Mouse (Mus musculus): ENCODE measurements at regions not wholly inside any gene's neighbourhood (a gene's known extent, or its start where the extent isn't known, plus 50 kb on each side); places are given as distances from the start of the nearest gene placed in this dataset.

GRCm38 (mm10) chr16:20804601-20805017 lies 70.3 kb upstream of the Thpo start:
- H3K36me3 ChIP-seq (replicated peaks; ENCODE audit: insufficient read depth, low read length), result no peaks in the 10 kb centered on the region
- ATAC-seq (peak; percentile 68), DNase-seq (peak; percentile 74)
- H3K4me2 ChIP-seq (ENCODE audit: low read depth, low read length), result peak overlapping the region; percentile 78
- TF ChIP-seq CTCF (IDR thresholded peaks at IDR 0.05; ENCODE audit: low read depth) (peak; percentile 89), EP300 (IDR thresholded peaks at IDR 0.05; ENCODE audit: low read depth) (no peak)
- no peaks in the 10 kb centered on the region for H3K9me3 ChIP-seq (ENCODE audit: low read length)
- H3K4me3 ChIP-seq (ENCODE audit: low read depth, low read length), result peak overlapping the region; percentile 38
- peaks cover 8% of the 10 kb centered on the region; the same call in 1 of the 2 replicates for H3K4me1 ChIP-seq (ENCODE audit: insufficient read depth)
- peak overlapping the region; percentile 38 for H3K9ac ChIP-seq (replicated peaks)
- no peaks in the 10 kb centered on the region for H3K27me3 ChIP-seq (ENCODE audit: insufficient read depth, low read length)
- no peak overlapping the region for H3K27ac ChIP-seq (ENCODE audit: low read depth)
- WGBS (ENCODE audit: insufficient replicate concordance), result under 1% methylated on average over 9 of the region's 10 CpGs

- 66% methylated on average over 7 of the region's 7 CpGs for WGBS (ENCODE audit: insufficient replicate concordance)
- TF ChIP-seq EP300 (IDR thresholded peaks at IDR 0.05; ENCODE audit: low read depth) (no peak), CTCF (IDR thresholded peaks at IDR 0.05; ENCODE audit: low read depth) (no peak)
- ATAC-seq (no peak), DNase-seq (no peak)
- Histone ChIP-seq H3K9ac (replicated peaks) (no peak overlapping the region), H3K4me2 (ENCODE audit: low read depth, low read length) (no peak overlapping the region), H3K4me1 (ENCODE audit: insufficient read depth) (peaks cover 8% of the 10 kb centered on the region; the same call in 1 of the 2 replicates), H3K27ac (ENCODE audit: low read depth) (no peak overlapping the region), H3K9me3 (ENCODE audit: low read length) (no peaks in the 10 kb centered on the region), H3K4me3 (ENCODE audit: low read depth, low read length) (no peak overlapping the region), H3K36me3 (replicated peaks; ENCODE audit: insufficient read depth, low read length) (no peaks in the 10 kb centered on the region), H3K27me3 (ENCODE audit: insufficient read depth, low read length) (no peaks in the 10 kb centered on the region)
These were observed 69.1 kb upstream of the Thpo start for GRCm38 (mm10) chr16:20803278-20803930.

- H3K4me1 ChIP-seq (ENCODE audit: insufficient read depth), result peaks cover 8% of the 10 kb centered on the region; the same call in 1 of the 2 replicates
- DNase-seq (no peak), ATAC-seq (no peak)
- no peaks in the 10 kb centered on the region for H3K9me3 ChIP-seq (ENCODE audit: low read length)
- H3K36me3 ChIP-seq (replicated peaks; ENCODE audit: insufficient read depth, low read length), result no peaks in the 10 kb centered on the region
- 53% methylated on average over 6 of the region's 6 CpGs for WGBS (ENCODE audit: insufficient replicate concordance)
- no peak overlapping the region for H3K27ac ChIP-seq (ENCODE audit: low read depth)
- no peak overlapping the region for H3K4me3 ChIP-seq (ENCODE audit: low read depth, low read length)
- no peaks in the 10 kb centered on the region for H3K27me3 ChIP-seq (ENCODE audit: insufficient read depth, low read length)
- no peak overlapping the region for H3K9ac ChIP-seq (replicated peaks)
- no peak overlapping the region for H3K4me2 ChIP-seq (ENCODE audit: low read depth, low read length)
- TF ChIP-seq CTCF (IDR thresholded peaks at IDR 0.05; ENCODE audit: low read depth) (no peak), EP300 (IDR thresholded peaks at IDR 0.05; ENCODE audit: low read depth) (no peak)
These were observed 68.4 kb upstream of the Thpo start for GRCm38 (mm10) chr16:20802724-20803123.

- ATAC-seq (no peak), DNase-seq (no peak)
- H3K4me2 ChIP-seq (ENCODE audit: low read depth, low read length), result no peak overlapping the region
- H3K4me1 ChIP-seq (ENCODE audit: insufficient read depth), result peaks cover 7% of the 10 kb centered on the region; the same call in 1 of the 2 replicates
- no peaks in the 10 kb centered on the region for H3K36me3 ChIP-seq (replicated peaks; ENCODE audit: insufficient read depth, low read length)
- TF ChIP-seq CTCF (IDR thresholded peaks at IDR 0.05; ENCODE audit: low read depth), result no peak
- TF ChIP-seq EP300 (IDR thresholded peaks at IDR 0.05; ENCODE audit: low read depth), result no peak
- no peak overlapping the region for H3K4me3 ChIP-seq (ENCODE audit: low read depth, low read length)
- no peaks in the 10 kb centered on the region for H3K9me3 ChIP-seq (ENCODE audit: low read length)
- no peaks in the 10 kb centered on the region for H3K27me3 ChIP-seq (ENCODE audit: insufficient read depth, low read length)
- no peak overlapping the region for H3K9ac ChIP-seq (replicated peaks)
- WGBS (ENCODE audit: insufficient replicate concordance), result 72% methylated on average over 3 of the region's 3 CpGs
- H3K27ac ChIP-seq (ENCODE audit: low read depth), result no peak overlapping the region
These were observed 65.7 kb upstream of the Thpo start for GRCm38 (mm10) chr16:20800038-20800437.

GRCm38 (mm10) chr16:20798115-20798514 lies 63.8 kb upstream of the Thpo start:
- DNase-seq, result no peak
- no peak for ATAC-seq
- no peaks in the 10 kb centered on the region for H3K36me3 ChIP-seq (replicated peaks; ENCODE audit: insufficient read depth, low read length)

GRCm38 (mm10) chr16:20794721-20795120 lies 60.4 kb upstream of the Thpo start:
- H3K4me2 ChIP-seq (ENCODE audit: low read depth, low read length), result no peak overlapping the region
- 50% methylated on average over 1 of the region's 1 CpGs for WGBS (ENCODE audit: insufficient replicate concordance)

More at GRCm38 (mm10) chr16:20798115-20798514, 63.8 kb upstream of the Thpo start:
- Histone ChIP-seq H3K9ac (replicated peaks) (no peak overlapping the region), H3K27me3 (ENCODE audit: insufficient read depth, low read length) (no peaks in the 10 kb centered on the region), H3K9me3 (ENCODE audit: low read length) (no peaks in the 10 kb centered on the region), H3K27ac (ENCODE audit: low read depth) (no peak overlapping the region), H3K4me3 (ENCODE audit: low read depth, low read length) (no peak overlapping the region), H3K4me1 (ENCODE audit: insufficient read depth) (peaks cover 1% of the 10 kb centered on the region; the same call in 1 of the 2 replicates), H3K4me2 (ENCODE audit: low read depth, low read length) (no peak overlapping the region)
- WGBS (ENCODE audit: insufficient replicate concordance), result 62% methylated on average over 4 of the region's 4 CpGs
- TF ChIP-seq EP300 (IDR thresholded peaks at IDR 0.05; ENCODE audit: low read depth), result no peak
- no peak for TF ChIP-seq CTCF (IDR thresholded peaks at IDR 0.05; ENCODE audit: low read depth)

More at GRCm38 (mm10) chr16:20794721-20795120, 60.4 kb upstream of the Thpo start:
- H3K27ac ChIP-seq (ENCODE audit: low read depth), result no peak overlapping the region
- no peak for ATAC-seq
- no peaks in the 10 kb centered on the region for H3K4me1 ChIP-seq (ENCODE audit: insufficient read depth)
- H3K9ac ChIP-seq (replicated peaks), result no peak overlapping the region
- TF ChIP-seq EP300 (IDR thresholded peaks at IDR 0.05; ENCODE audit: low read depth), result no peak
- TF ChIP-seq CTCF (IDR thresholded peaks at IDR 0.05; ENCODE audit: low read depth), result no peak
- no peaks in the 10 kb centered on the region for H3K27me3 ChIP-seq (ENCODE audit: insufficient read depth, low read length)
- no peaks in the 10 kb centered on the region for H3K9me3 ChIP-seq (ENCODE audit: low read length)
- H3K4me3 ChIP-seq (ENCODE audit: low read depth, low read length), result no peak overlapping the region
- H3K36me3 ChIP-seq (replicated peaks; ENCODE audit: insufficient read depth, low read length), result no peaks in the 10 kb centered on the region
- no peak for DNase-seq
